Mouse (Mus musculus): ENCODE measurements at regions not wholly inside any gene's neighbourhood (a gene's known extent, or its start where the extent isn't known, plus 50 kb on each side); places are given as distances from the start of the nearest gene placed in this dataset.

- Histone ChIP-seq H3K27me3 (ENCODE audit: control insufficient read depth, insufficient read depth, insufficient read length) (no peaks in the 10 kb centered on the region), H3K79me3 (ENCODE audit: low read depth) (no peaks in the 10 kb centered on the region), H3ac (ENCODE audit: control insufficient read depth, insufficient read length, low read depth) (no peak overlapping the region), H3K79me2 (ENCODE audit: control insufficient read depth, insufficient read depth) (no peaks in the 10 kb centered on the region), H3K36me3 (ENCODE audit: control insufficient read depth, insufficient read depth) (no peaks in the 10 kb centered on the region), H3K4me3 (ENCODE audit: insufficient read depth, poor library complexity, severe bottlenecking) (no peak overlapping the region)
- TF ChIP-seq USF1 (IDR thresholded peaks at IDR 0.05; ENCODE audit: low read depth) = no peak
- no peak for TF ChIP-seq FOSL1 (IDR thresholded peaks at IDR 0.05; ENCODE audit: insufficient read depth, low read length, poor library complexity, severe bottlenecking)
- no peak for TF ChIP-seq MAX (IDR thresholded peaks at IDR 0.05)
- no peak for TF ChIP-seq MYOG (IDR thresholded peaks at IDR 0.05; ENCODE audit: control insufficient read depth, extremely low read depth, insufficient read length)
- no peak for TF ChIP-seq CEBPB (IDR thresholded peaks at IDR 0.05; ENCODE audit: low read depth)
Observed at GRCm38 (mm10) chr8:126763600-126763999, 169.8 kb upstream of the Irf2bp2 start.

GRCm38 (mm10) chr8:126759711-126760110 lies 165.9 kb upstream of the Irf2bp2 start:
- Histone ChIP-seq H3K79me2 (ENCODE audit: control insufficient read depth, insufficient read depth) (no peaks in the 10 kb centered on the region), H3K36me3 (ENCODE audit: control insufficient read depth, insufficient read depth) (no peaks in the 10 kb centered on the region), H3K4me3 (ENCODE audit: insufficient read depth, poor library complexity, severe bottlenecking) (no peak overlapping the region), H3K79me3 (ENCODE audit: low read depth) (no peaks in the 10 kb centered on the region), H3ac (ENCODE audit: control insufficient read depth, insufficient read length, low read depth) (no peak overlapping the region), H3K27me3 (ENCODE audit: control insufficient read depth, insufficient read depth, insufficient read length) (no peaks in the 10 kb centered on the region)
- TF ChIP-seq MYOD1 (IDR thresholded peaks at IDR 0.05; ENCODE audit: control insufficient read depth, insufficient read length, low read depth) (no peak), MAX (IDR thresholded peaks at IDR 0.05) (no peak), USF1 (IDR thresholded peaks at IDR 0.05; ENCODE audit: low read depth) (no peak), CTCF (IDR thresholded peaks at IDR 0.05; ENCODE audit: control insufficient read depth, insufficient read depth, insufficient read length) (no peak), CEBPB (IDR thresholded peaks at IDR 0.05; ENCODE audit: low read depth) (no peak), MYOG (IDR thresholded peaks at IDR 0.05; ENCODE audit: control insufficient read depth, extremely low read depth, insufficient read length) (no peak), FOSL1 (IDR thresholded peaks at IDR 0.05; ENCODE audit: insufficient read depth, low read length, poor library complexity, severe bottlenecking) (no peak)

- Histone ChIP-seq H3K79me3 (ENCODE audit: low read depth) (no peaks in the 10 kb centered on the region), H3K36me3 (ENCODE audit: control insufficient read depth, insufficient read depth) (no peaks in the 10 kb centered on the region), H3K27me3 (ENCODE audit: control insufficient read depth, insufficient read depth, insufficient read length) (no peaks in the 10 kb centered on the region), H3K4me3 (ENCODE audit: insufficient read depth, poor library complexity, severe bottlenecking) (no peak overlapping the region), H3ac (ENCODE audit: control insufficient read depth, insufficient read length, low read depth) (no peak overlapping the region), H3K79me2 (ENCODE audit: control insufficient read depth, insufficient read depth) (no peaks in the 10 kb centered on the region)
- no peak for TF ChIP-seq MYOG (IDR thresholded peaks at IDR 0.05; ENCODE audit: control insufficient read depth, extremely low read depth, insufficient read length)
- no peak for TF ChIP-seq CTCF (IDR thresholded peaks at IDR 0.05; ENCODE audit: control insufficient read depth, insufficient read depth, insufficient read length)
- no peak for TF ChIP-seq CEBPB (IDR thresholded peaks at IDR 0.05; ENCODE audit: low read depth)
- TF ChIP-seq USF1 (IDR thresholded peaks at IDR 0.05; ENCODE audit: low read depth) = no peak
- TF ChIP-seq MAX (IDR thresholded peaks at IDR 0.05) = no peak
- TF ChIP-seq MYOD1 (IDR thresholded peaks at IDR 0.05; ENCODE audit: control insufficient read depth, insufficient read length, low read depth) = no peak
- no peak for TF ChIP-seq FOSL1 (IDR thresholded peaks at IDR 0.05; ENCODE audit: insufficient read depth, low read length, poor library complexity, severe bottlenecking)
Observed at GRCm38 (mm10) chr8:126758951-126759350, 165.2 kb upstream of the Irf2bp2 start.

GRCm38 (mm10) chr8:126757951-126758757 lies 164.4 kb upstream of the Irf2bp2 start:
- Histone ChIP-seq H3K4me3 (ENCODE audit: insufficient read depth, poor library complexity, severe bottlenecking) (no peak overlapping the region), H3K79me2 (ENCODE audit: control insufficient read depth, insufficient read depth) (no peaks in the 10 kb centered on the region), H3K36me3 (ENCODE audit: control insufficient read depth, insufficient read depth) (no peaks in the 10 kb centered on the region), H3ac (ENCODE audit: control insufficient read depth, insufficient read length, low read depth) (no peak overlapping the region), H3K27me3 (ENCODE audit: control insufficient read depth, insufficient read depth, insufficient read length) (no peaks in the 10 kb centered on the region), H3K79me3 (ENCODE audit: low read depth) (no peaks in the 10 kb centered on the region)
- TF ChIP-seq MAX (IDR thresholded peaks at IDR 0.05) (no peak), USF1 (IDR thresholded peaks at IDR 0.05; ENCODE audit: low read depth) (no peak), FOSL1 (IDR thresholded peaks at IDR 0.05; ENCODE audit: insufficient read depth, low read length, poor library complexity, severe bottlenecking) (no peak), MYOD1 (IDR thresholded peaks at IDR 0.05; ENCODE audit: control insufficient read depth, insufficient read length, low read depth) (no peak), CEBPB (IDR thresholded peaks at IDR 0.05; ENCODE audit: low read depth) (no peak), MYOG (IDR thresholded peaks at IDR 0.05; ENCODE audit: control insufficient read depth, extremely low read depth, insufficient read length) (no peak), CTCF (IDR thresholded peaks at IDR 0.05; ENCODE audit: control insufficient read depth, insufficient read depth, insufficient read length) (no peak)

GRCm38 (mm10) chr8:126756300-126757097 lies 162.7 kb upstream of the Irf2bp2 start:
- no peak for TF ChIP-seq FOSL1 (IDR thresholded peaks at IDR 0.05; ENCODE audit: insufficient read depth, low read length, poor library complexity, severe bottlenecking)
- TF ChIP-seq MAX (IDR thresholded peaks at IDR 0.05) = no peak
- no peak for TF ChIP-seq CTCF (IDR thresholded peaks at IDR 0.05; ENCODE audit: control insufficient read depth, insufficient read depth, insufficient read length)
- TF ChIP-seq CEBPB (IDR thresholded peaks at IDR 0.05; ENCODE audit: low read depth) = no peak
- Histone ChIP-seq H3K4me3 (ENCODE audit: insufficient read depth, poor library complexity, severe bottlenecking) (no peak overlapping the region), H3ac (ENCODE audit: control insufficient read depth, insufficient read length, low read depth) (no peak overlapping the region), H3K79me2 (ENCODE audit: control insufficient read depth, insufficient read depth) (no peaks in the 10 kb centered on the region), H3K27me3 (ENCODE audit: control insufficient read depth, insufficient read depth, insufficient read length) (no peaks in the 10 kb centered on the region), H3K79me3 (ENCODE audit: low read depth) (no peaks in the 10 kb centered on the region), H3K36me3 (ENCODE audit: control insufficient read depth, insufficient read depth) (no peaks in the 10 kb centered on the region)
